Mouse (Mus musculus): Measurements from ENCODE around the gene Xpot.

Xpot gene

GRCm38 (mm10) chr10:121622431-121622830 is 3.7 kb downstream of the Xpot start:
- DNase-seq (ENCODE audit: low spot score): no peak

- DNase-seq (ENCODE audit: low spot score): no peak
Measured at GRCm38 (mm10) chr10:121615935-121616334, 10.2 kb downstream of the Xpot start.

DNA sequence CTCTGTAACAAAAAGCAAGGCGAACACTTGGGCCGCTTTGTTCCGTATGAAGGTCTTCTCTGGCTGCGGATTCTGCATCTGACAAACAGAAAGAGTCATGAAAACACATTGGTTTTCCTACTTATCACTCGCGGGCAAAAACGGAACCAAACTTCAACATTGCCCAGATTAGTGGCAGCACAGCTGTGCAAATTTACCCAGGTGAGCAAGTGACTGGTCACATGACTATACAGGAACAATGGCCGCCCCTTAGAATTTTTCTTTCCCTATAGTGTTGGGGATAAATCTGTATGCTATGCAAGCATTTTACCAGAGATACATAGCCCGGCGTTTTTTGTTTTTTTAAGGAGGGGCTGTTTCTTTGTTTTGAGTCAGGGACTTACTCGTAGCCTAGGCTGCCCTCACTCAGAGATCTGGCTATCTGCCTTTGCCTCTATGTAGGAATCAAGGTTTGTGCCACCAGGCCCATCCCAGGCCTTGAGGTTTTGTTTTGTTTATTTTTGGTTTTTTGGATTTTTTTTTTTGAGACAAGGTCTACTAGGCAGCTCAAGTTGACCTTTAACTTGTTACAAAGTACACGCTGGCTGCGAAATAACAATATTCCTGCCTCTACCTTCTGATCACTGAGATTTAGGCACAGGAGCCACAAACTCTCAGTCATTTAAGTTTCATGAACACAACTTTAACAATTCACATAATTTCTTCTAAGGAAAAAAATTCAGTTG is 10.8 kb downstream of the Xpot start:
- DNase-seq (ENCODE audit: low spot score): no peak

DNA sequence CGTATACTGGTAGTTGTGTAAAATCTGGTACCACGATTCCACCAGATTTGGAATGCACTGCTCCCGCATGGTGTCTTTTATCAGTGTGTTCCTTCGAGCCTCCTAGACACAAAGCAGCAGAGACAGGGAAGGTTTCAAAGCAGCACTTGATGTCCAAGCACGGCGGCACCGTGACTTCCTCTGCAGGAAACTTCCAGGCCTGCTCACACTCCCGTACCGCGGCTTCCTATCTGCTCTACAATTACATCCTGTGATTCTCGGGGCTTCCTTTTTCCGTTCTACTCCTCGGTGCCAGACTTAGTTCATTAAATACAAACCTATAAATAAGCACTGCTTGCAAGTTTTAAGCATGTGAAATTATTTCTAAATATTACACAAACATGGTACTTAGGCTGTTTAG is 12.6 kb downstream of the Xpot start:
- DNase-seq (ENCODE audit: low spot score): no peak

- DNase-seq (ENCODE audit: low spot score): no peak
Measured at GRCm38 (mm10) chr10:121612448-121612847, 13.7 kb downstream of the Xpot start.

DNA sequence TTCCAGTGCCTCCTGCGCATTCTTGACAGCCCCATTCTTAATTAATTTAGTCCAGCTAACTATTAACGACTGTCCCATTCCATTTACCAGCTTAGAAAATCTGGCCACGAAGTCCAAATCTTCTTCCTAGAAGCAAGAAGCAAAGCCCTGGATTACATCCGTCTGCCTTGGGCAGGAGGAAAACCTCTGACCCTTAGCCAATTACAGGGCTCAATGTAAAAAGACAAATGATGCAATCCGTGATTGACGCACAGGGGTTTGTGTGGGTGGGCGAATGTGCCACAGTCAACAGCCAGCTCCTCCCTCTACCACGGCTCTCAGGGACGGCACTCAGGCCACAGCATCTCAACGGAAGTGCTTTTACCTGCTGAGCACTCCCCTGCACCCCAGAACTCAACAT is 14.5 kb downstream of the Xpot start:
- DNase-seq (ENCODE audit: low spot score): no peak

DNA sequence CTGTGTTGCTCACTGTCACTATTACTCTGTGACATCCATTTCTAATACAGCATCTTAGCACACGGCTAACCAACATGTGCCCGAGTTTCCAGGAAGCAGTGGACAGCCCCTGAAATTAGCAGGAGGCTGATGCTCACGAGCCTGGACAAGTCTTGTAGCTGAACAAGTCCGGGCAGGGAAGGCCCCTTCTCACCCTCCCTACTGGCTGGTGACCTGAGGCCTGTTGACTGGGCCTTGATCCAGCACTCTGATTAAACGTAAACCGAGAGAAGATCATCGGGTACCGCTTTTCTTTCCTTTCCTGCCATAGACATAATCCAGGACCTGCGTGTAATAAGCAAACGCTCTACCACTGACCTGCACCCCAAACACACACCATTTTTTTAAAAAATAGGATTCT is 18.0 kb downstream of the Xpot start:
- no peak for DNase-seq (ENCODE audit: low spot score)

DNA sequence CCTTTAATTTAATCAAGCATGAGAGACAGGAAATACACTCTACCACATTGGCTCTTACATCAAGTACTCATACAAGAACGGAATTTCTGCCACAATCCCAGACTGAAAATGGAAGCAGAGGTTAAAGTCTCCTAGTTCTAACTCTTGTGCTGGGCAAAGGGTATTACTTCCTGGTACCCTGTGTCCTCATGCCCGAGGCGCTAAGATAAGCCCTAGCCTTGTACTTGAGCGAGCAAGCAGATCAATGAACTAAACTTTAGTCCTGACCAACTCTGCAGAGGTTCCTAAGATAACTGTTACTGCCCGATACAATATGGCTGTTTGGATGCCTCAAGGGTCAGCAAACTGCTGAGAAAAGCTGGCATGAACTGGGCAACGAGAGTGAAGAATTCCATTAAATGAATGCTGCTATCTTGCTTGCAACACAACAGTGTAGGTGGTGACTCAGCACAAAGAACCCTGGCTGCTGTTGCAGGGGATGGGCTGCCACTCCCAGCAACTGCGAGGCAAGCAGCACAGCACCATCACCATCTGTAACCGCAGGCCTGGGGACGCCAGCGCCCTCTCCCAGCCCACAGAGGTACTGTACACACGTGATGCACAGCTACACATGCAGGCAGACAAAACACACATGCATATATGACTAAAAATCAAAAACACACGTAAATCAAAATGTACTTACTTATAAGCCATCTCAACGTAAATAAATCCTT is 21.3 kb downstream of the Xpot start:
- DNase-seq (ENCODE audit: low spot score): no peak

DNA sequence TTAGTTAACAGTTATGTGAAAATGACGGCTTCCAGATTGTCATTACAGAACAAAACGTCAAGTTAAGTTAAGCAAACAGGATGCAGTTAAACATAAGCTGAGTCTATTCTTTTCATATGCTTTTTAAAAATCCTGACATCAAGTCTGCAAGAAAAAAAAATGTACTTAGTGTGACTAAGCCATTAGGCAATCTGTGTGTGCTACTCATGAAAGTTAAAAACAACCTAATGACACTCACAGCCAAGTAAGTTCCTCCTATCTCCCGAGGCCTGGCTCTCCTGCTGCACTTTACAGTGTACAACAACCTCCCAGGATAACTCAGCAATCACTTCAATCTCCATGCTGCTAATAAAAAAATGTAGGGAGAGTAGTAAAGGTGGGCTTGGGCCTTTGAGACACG is 22.6 kb downstream of the Xpot start:
- DNase-seq (ENCODE audit: low spot score): no peak

- no peak for DNase-seq (ENCODE audit: low spot score)
Measured at GRCm38 (mm10) chr10:121601272-121601671, 24.9 kb downstream of the Xpot start.

DNA sequence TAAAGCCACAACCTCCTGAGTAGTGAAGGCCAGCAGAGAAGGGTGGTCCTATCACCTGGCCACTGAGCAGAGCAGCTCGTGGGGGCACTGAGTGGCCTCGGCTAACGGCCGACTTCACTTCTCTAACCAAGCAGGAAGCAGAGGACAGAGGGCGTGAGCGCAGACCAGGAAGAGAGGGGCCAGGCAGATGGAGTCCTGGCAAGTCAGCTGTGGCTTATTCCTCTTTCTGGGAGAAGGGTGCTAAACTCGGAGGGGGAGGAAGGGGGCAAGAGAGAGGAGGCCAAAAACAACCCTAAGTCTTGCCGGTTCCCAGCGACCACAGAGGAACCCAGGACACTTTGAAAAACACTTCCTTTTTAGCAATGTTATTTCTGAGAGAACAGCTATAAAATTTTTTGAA is 29.6 kb downstream of the Xpot start:
- no peak for DNase-seq (ENCODE audit: low spot score)

GRCm38 (mm10) chr10:121591106-121591505 is 35.0 kb downstream of the Xpot start:
- DNase-seq (ENCODE audit: low spot score): no peak

GRCm38 (mm10) chr10:121587371-121587840 is 38.7 kb downstream of the Xpot start:
- no peak for DNase-seq (ENCODE audit: low spot score)

- DNase-seq (ENCODE audit: low spot score): peak; percentile 94
Measured at GRCm38 (mm10) chr10:121586675-121587370, 39.3 kb downstream of the Xpot start, which contains the start of gene Tbk1. Gene Tbk1, minus strand, starts transcription at chr10:121586787.

- DNase-seq (ENCODE audit: low spot score): no peak
Measured at GRCm38 (mm10) chr10:121585791-121586642, 40.1 kb downstream of the Xpot start.

- DNase-seq (ENCODE audit: low spot score): no peak
Measured at GRCm38 (mm10) chr10:121585056-121585790, 40.9 kb downstream of the Xpot start.

DNA sequence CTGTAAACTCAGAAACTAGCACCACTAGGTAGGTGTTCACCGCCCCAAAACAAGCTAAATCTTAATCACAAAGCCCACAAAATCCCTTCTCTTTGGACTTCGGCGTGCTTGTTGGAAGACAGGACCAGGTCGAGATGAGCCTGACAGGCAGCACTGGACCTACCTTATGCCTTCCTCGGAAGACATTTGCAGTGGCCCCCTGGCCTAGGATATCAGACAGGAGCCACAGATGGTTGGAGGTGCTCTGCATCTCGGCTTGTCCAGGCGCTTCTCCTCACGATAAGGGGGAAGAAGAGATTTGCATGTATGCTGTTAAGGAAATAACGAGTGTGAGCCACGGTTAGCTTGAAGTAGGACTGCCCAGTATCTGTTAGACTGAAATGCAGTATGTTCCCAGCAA is 42.1 kb downstream of the Xpot start:
- no peak for DNase-seq (ENCODE audit: low spot score)

GRCm38 (mm10) chr10:121583016-121583415 is 43.1 kb downstream of the Xpot start:
- DNase-seq (ENCODE audit: low spot score): no peak

GRCm38 (mm10) chr10:121582287-121582686 is 43.8 kb downstream of the Xpot start:
- no peak for DNase-seq (ENCODE audit: low spot score)

GRCm38 (mm10) chr10:121581405-121581804 is 44.7 kb downstream of the Xpot start:
- DNase-seq (ENCODE audit: low spot score): no peak

- no peak for DNase-seq (ENCODE audit: low spot score)
Measured at GRCm38 (mm10) chr10:121580381-121580780, 45.8 kb downstream of the Xpot start.
